Mouse (Mus musculus): Measurements from ENCODE around the gene Atp8a2. TPM values are rescaled to one million over a fixed set of nuclear protein-coding genes. Genes with fewer than 3 reads are reported as not detected.

Gene Atp8a2
- polyA plus RNA-seq, 1 experiment from 2014 or later, result 0.74 TPM

DNA sequence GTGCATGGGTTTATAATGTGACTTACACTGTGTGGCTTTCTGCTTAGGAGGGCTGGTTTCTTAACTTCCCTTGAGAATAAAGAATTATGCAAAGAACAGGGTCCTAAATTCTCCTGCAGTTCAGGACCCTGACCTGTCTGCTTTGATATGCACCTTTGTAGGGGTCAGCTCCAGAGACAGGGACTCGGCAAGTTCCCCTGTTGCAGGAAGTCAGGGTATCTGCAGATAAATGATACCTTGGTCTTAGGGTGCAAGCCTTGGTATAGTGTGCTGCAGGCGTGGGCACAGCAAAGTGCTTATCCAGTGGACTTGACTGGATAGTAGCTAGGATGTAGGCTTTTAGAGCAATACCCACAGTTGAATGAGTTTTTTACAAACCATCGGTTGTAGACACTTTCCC is 552.1 kb downstream of the Atp8a2 start:
- WGBS, result 73% methylated on average over 3 of the region's 3 CpGs
- Histone ChIP-seq H3K4me2 (replicated peaks; ENCODE audit: low read depth, low read length) (no peak overlapping the region), H3K4me1 (ENCODE audit: control insufficient read depth, insufficient read depth, low read length) (peaks cover 13% of the 10 kb centered on the region; the same call in 1 of the 2 replicates), H3K4me3 (ENCODE audit: low read length) (no peak overlapping the region), H3K36me3 (ENCODE audit: control insufficient read depth, insufficient read depth, low read length) (no peaks in the 10 kb centered on the region), H3K9ac (ENCODE audit: low read depth, low read length) (no peak overlapping the region), H3K27ac (ENCODE audit: low read depth, low read length) (no peak overlapping the region), H3K9me3 (ENCODE audit: control insufficient read depth, low read length) (no peaks in the 10 kb centered on the region), H3K27me3 (ENCODE audit: control insufficient read depth, insufficient read depth, low read length) (no peaks in the 10 kb centered on the region)
- no peak for ATAC-seq (ENCODE audit: low FRiP score, low TSS enrichment)

DNA sequence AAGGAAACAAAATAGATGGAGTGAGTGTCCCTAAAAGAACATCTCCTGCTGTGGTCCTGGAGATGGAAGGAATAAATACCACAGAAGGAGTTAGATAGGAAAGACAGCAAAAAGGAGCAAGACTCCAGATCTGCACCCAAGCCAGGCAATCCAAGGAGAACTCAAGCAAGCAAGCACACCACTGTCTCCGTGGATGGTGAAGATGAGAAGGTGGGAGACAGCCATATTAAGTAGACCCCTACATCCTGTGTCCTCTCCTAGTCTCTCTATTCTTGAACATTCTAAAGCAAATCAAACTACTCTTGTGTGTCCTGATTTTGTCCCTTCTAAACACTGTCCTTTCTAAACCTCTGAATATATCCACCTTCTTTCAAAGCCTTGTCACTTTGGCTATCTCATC is 552.8 kb downstream of the Atp8a2 start:
- Histone ChIP-seq H3K9me3 (ENCODE audit: control insufficient read depth, low read length) (no peaks in the 10 kb centered on the region), H3K27ac (ENCODE audit: low read depth, low read length) (no peak overlapping the region), H3K36me3 (ENCODE audit: control insufficient read depth, insufficient read depth, low read length) (no peaks in the 10 kb centered on the region), H3K4me2 (replicated peaks; ENCODE audit: low read depth, low read length) (no peak overlapping the region), H3K4me3 (ENCODE audit: low read length) (no peak overlapping the region), H3K4me1 (ENCODE audit: control insufficient read depth, insufficient read depth, low read length) (peaks cover 20% of the 10 kb centered on the region), H3K9ac (ENCODE audit: low read depth, low read length) (no peak overlapping the region), H3K27me3 (ENCODE audit: control insufficient read depth, insufficient read depth, low read length) (no peaks in the 10 kb centered on the region)
- WGBS, result 64% methylated on average over 1 of the region's 1 CpGs
- ATAC-seq (ENCODE audit: low FRiP score, low TSS enrichment), result no peak

DNA sequence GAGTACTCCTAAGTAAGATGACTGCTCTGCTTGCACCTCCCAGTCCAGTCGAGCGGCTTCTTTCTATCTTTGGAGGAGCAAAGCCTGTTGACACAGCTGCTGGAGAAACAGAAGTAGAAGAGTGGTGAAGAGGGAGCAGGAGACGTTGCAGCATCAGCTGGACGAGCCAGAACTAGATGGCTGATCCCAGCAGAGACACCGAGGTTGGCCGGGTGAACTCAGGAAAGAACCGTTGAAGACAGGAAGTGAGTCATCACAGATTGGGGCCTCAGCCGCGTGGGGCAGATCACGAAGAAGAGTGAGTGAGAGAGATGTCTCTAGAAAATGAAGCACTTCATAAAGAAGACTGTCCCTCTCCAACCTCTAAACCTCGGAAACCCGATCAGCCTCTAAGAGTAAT is 553.4 kb downstream of the Atp8a2 start:
- 24% methylated on average over 12 of the region's 12 CpGs for WGBS
- no peak for ATAC-seq (ENCODE audit: low FRiP score, low TSS enrichment)

DNA sequence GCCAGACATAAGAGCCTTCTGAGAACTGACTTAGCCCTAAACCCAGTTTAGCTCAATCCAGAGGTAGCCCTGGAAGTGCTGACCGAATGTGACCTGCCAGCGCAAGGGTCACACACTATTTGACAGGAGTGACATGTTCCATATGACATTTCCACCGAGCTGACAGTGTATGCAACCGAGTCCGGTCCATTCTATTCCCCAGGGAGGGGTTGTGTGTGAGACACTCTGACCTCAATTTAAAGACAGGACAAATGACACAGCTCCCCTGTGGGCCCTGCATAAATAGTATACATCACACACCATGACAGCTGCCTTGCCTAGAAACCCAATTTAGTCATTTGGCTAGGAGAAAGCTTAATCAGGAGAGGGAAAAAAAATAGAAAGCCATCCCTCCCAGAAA is 555.1 kb downstream of the Atp8a2 start:
- Histone ChIP-seq H3K36me3 (ENCODE audit: control insufficient read depth, insufficient read depth, low read length) (no peaks in the 10 kb centered on the region), H3K9ac (ENCODE audit: low read depth, low read length) (no peak overlapping the region), H3K4me3 (ENCODE audit: low read length) (no peak overlapping the region), H3K4me1 (ENCODE audit: control insufficient read depth, insufficient read depth, low read length) (peaks cover 18% of the 10 kb centered on the region), H3K27ac (ENCODE audit: low read depth, low read length) (no peak overlapping the region), H3K9me3 (ENCODE audit: control insufficient read depth, low read length) (no peaks in the 10 kb centered on the region), H3K27me3 (ENCODE audit: control insufficient read depth, insufficient read depth, low read length) (no peaks in the 10 kb centered on the region), H3K4me2 (replicated peaks; ENCODE audit: low read depth, low read length) (no peak overlapping the region)
- peak; percentile 61; the same call in 1 of the 2 replicates for ATAC-seq (ENCODE audit: low FRiP score, low TSS enrichment)
- WGBS, result 24% methylated on average over 5 of the region's 5 CpGs

More for the DNA sequence above, 553.4 kb downstream of the Atp8a2 start:
- Histone ChIP-seq H3K9me3 (ENCODE audit: control insufficient read depth, low read length) (no peaks in the 10 kb centered on the region), H3K4me2 (replicated peaks; ENCODE audit: low read depth, low read length) (no peak overlapping the region), H3K4me3 (ENCODE audit: low read length) (no peak overlapping the region), H3K9ac (ENCODE audit: low read depth, low read length) (no peak overlapping the region), H3K27me3 (ENCODE audit: control insufficient read depth, insufficient read depth, low read length) (no peaks in the 10 kb centered on the region), H3K36me3 (ENCODE audit: control insufficient read depth, insufficient read depth, low read length) (no peaks in the 10 kb centered on the region), H3K4me1 (ENCODE audit: control insufficient read depth, insufficient read depth, low read length) (peaks cover 22% of the 10 kb centered on the region), H3K27ac (ENCODE audit: low read depth, low read length) (no peak overlapping the region)

DNA sequence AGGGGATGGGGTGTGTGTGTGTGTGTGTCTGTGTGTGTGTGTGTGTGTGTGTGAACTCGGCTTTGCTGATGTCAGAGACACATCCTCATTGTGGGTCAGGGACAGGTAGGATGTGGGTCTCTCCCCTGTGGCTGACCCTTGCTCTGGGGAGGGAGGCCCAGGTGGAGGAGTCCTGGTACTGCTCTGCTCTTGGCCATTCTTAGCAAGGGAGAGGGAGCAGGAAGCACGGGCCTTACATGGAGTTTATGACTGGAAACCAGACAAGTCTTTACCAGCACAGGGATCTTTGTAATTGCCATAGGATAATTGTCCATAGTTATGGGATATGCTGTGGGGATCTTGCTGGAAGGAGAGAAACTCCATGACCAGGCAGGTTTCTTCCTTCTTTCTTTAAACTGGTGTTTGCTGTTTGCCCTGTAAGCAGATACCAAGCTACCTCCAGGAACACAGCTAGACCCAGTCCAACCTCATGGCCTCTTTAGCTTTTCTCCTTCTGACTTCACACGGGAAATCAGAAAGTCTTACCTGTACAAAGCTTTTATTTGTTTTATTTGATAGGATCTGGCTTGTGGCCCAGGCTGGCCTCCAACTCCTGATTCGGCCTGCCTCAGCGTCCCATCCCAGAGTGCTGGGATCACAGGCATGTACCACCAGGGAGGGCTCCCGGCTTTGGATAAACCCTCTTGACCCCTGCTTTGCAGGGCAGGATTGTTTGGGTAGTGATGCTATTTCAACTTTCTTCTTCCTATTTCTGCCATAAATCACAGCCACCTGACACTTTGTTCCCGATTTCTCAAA is 557.9 kb downstream of the Atp8a2 start:
- Histone ChIP-seq H3K4me2 (replicated peaks; ENCODE audit: low read depth, low read length) (no peak overlapping the region), H3K27me3 (ENCODE audit: control insufficient read depth, insufficient read depth, low read length) (no peaks in the 10 kb centered on the region), H3K9ac (ENCODE audit: low read depth, low read length) (no peak overlapping the region), H3K27ac (ENCODE audit: low read depth, low read length) (no peak overlapping the region), H3K9me3 (ENCODE audit: control insufficient read depth, low read length) (no peaks in the 10 kb centered on the region), H3K36me3 (ENCODE audit: control insufficient read depth, insufficient read depth, low read length) (no peaks in the 10 kb centered on the region), H3K4me3 (ENCODE audit: low read length) (no peak overlapping the region), H3K4me1 (ENCODE audit: control insufficient read depth, insufficient read depth, low read length) (peaks cover 18% of the 10 kb centered on the region)
- WGBS, result 39% methylated on average over 7 of the region's 7 CpGs
- no peak for ATAC-seq (ENCODE audit: low FRiP score, low TSS enrichment)

DNA sequence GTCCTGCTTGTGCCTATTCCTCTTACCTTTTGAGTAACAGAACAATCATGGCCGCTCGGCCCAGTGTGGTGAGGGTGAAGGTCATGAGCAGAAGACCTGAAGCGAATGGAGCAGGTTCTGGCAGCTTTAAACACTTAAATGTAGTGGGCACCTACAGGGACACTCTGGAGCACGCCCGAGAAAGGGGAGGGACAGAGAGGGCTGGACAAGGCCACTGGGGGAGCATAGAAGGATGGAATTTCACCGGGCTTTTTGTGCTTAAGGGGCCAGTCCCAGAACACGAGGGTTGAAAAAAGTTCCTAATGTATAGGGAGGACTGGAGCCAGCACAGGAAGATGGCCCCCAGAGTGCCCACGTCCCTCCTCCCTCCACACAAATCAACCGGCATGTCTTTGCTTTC is 563.0 kb downstream of the Atp8a2 start:
- H3K9me3 ChIP-seq (ENCODE audit: control insufficient read depth, low read length), result no peaks in the 10 kb centered on the region
- no peak overlapping the region for H3K4me3 ChIP-seq (ENCODE audit: low read length)
- H3K27ac ChIP-seq (ENCODE audit: low read depth, low read length), result no peak overlapping the region
- H3K36me3 ChIP-seq (ENCODE audit: control insufficient read depth, insufficient read depth, low read length), result peaks cover 7% of the 10 kb centered on the region
- H3K27me3 ChIP-seq (ENCODE audit: control insufficient read depth, insufficient read depth, low read length), result no peaks in the 10 kb centered on the region
- H3K4me1 ChIP-seq (ENCODE audit: control insufficient read depth, insufficient read depth, low read length), result peaks cover under 1% of the 10 kb centered on the region; the same call in 1 of the 2 replicates
- WGBS, result 68% methylated on average over 9 of the region's 9 CpGs
- H3K4me2 ChIP-seq (replicated peaks; ENCODE audit: low read depth, low read length), result no peak overlapping the region
- 0 out of 2 replicates have a peak, but pooled peaks have one; percentile 60 for ATAC-seq (ENCODE audit: low FRiP score, low TSS enrichment)
- no peak overlapping the region for H3K9ac ChIP-seq (ENCODE audit: low read depth, low read length)

DNA sequence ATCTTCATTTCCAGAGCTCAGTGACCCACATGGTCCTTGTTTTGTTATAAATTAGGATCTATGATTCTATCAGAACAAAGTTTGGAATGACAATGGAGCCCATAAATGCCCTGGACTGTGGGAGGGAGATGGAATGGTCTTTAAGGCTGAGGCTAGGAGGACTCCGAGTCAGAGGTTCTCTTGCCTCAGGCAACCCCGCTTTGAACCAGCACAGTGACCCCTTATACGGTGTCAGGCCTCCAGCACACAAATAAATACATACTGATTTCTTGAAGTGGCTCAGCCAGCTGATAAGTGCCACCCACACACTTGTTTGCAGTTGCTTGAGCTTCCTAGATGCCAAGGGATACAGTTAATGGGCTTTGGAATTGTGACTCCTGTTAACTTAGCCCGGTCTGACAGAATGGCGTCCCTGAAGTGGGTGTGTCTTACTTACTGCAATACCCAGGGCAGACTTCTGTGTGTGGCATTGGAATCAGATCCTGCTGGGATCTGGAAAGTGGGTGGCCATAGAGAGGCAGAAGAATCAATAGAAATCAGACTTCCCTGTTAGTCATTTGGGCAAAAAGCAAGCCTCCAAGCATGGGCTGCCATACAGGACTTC is 563.6 kb downstream of the Atp8a2 start:
- H3K27me3 ChIP-seq (ENCODE audit: control insufficient read depth, insufficient read depth, low read length), result no peaks in the 10 kb centered on the region
- H3K27ac ChIP-seq (ENCODE audit: low read depth, low read length), result no peak overlapping the region
- peaks cover 7% of the 10 kb centered on the region for H3K36me3 ChIP-seq (ENCODE audit: control insufficient read depth, insufficient read depth, low read length)
- no peak overlapping the region for H3K9ac ChIP-seq (ENCODE audit: low read depth, low read length)
- H3K4me2 ChIP-seq (replicated peaks; ENCODE audit: low read depth, low read length), result no peak overlapping the region
- no peaks in the 10 kb centered on the region for H3K4me1 ChIP-seq (ENCODE audit: control insufficient read depth, insufficient read depth, low read length)
- 48% methylated on average over 5 of the region's 5 CpGs for WGBS
- ATAC-seq (ENCODE audit: low FRiP score, low TSS enrichment), result peak; percentile 72
- H3K4me3 ChIP-seq (ENCODE audit: low read length), result no peak overlapping the region
- H3K9me3 ChIP-seq (ENCODE audit: control insufficient read depth, low read length), result no peaks in the 10 kb centered on the region

DNA sequence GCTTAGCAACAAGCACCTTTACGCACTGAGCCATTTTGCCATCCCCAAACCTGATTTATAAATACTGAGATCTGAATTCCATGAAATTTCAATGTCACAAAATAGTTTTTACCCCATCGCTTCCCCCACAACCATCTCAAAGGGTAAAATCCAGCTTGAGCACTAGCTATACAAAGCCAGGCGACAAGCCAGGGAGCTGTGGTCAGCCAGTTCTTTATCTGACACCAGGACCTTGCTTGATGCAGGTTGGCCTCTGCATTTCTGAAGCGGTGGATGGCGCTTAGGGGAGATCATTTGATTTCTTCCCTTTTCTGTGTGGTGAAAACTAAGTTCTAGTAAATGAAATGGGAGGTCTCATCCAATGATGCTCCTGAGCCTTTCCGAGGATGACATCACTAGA is 564.9 kb downstream of the Atp8a2 start:
- WGBS, result 91% methylated on average over 6 of the region's 6 CpGs
- no peak overlapping the region for H3K4me2 ChIP-seq (replicated peaks; ENCODE audit: low read depth, low read length)
- H3K9ac ChIP-seq (ENCODE audit: low read depth, low read length), result no peak overlapping the region
- peaks cover 7% of the 10 kb centered on the region for H3K36me3 ChIP-seq (ENCODE audit: control insufficient read depth, insufficient read depth, low read length)
- no peaks in the 10 kb centered on the region for H3K27me3 ChIP-seq (ENCODE audit: control insufficient read depth, insufficient read depth, low read length)
- no peak for ATAC-seq (ENCODE audit: low FRiP score, low TSS enrichment)
- H3K27ac ChIP-seq (ENCODE audit: low read depth, low read length), result no peak overlapping the region
- no peaks in the 10 kb centered on the region for H3K9me3 ChIP-seq (ENCODE audit: control insufficient read depth, low read length)
- no peak overlapping the region for H3K4me3 ChIP-seq (ENCODE audit: low read length)
- no peaks in the 10 kb centered on the region for H3K4me1 ChIP-seq (ENCODE audit: control insufficient read depth, insufficient read depth, low read length)

DNA sequence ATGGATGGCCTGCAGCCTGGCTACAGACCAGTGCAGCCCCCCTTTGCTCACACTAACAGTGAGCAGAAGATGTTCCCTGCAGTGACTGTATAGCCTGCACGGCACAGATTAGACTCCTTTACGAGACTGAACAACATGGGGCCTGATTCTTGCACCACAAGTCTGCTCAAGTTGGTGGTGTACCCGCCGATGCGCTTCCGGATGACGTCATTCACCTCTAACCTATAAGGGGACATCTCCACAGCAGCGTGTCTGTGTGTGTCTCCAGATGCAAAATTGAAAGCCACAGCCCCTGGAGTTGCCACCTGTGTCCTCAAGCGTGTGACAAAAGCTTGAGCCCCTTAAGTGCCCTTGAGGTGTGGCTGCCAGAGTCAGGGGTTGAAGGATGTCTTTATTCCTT is 566.9 kb downstream of the Atp8a2 start:
- H3K4me2 ChIP-seq (replicated peaks; ENCODE audit: low read depth, low read length), result no peak overlapping the region
- WGBS, result 89% methylated on average over 9 of the region's 9 CpGs

More for the DNA sequence above, 566.9 kb downstream of the Atp8a2 start:
- H3K4me1 ChIP-seq (ENCODE audit: control insufficient read depth, insufficient read depth, low read length), result peaks cover 5% of the 10 kb centered on the region; the same call in 1 of the 2 replicates
- no peaks in the 10 kb centered on the region for H3K27me3 ChIP-seq (ENCODE audit: control insufficient read depth, insufficient read depth, low read length)
- H3K36me3 ChIP-seq (ENCODE audit: control insufficient read depth, insufficient read depth, low read length), result peaks cover 7% of the 10 kb centered on the region
- no peak overlapping the region for H3K4me3 ChIP-seq (ENCODE audit: low read length)
- no peak overlapping the region for H3K27ac ChIP-seq (ENCODE audit: low read depth, low read length)
- H3K9ac ChIP-seq (ENCODE audit: low read depth, low read length), result no peak overlapping the region
- H3K9me3 ChIP-seq (ENCODE audit: control insufficient read depth, low read length), result no peaks in the 10 kb centered on the region
- ATAC-seq (ENCODE audit: low FRiP score, low TSS enrichment), result no peak
